Mouse (Mus musculus) heart, embryonic 15.5 days (tissue): ENCODE data around the gene Cpa1. TPM values are rescaled to one million over a fixed set of nuclear protein-coding genes. Genes with fewer than 3 reads are reported as not detected.
A peak's percentile ranks its signal among the peaks of the same experiment; 100 is the strongest.

ENCODE experiments used
- ATAC-seq: fragments of 200-750 bp; cut with Nextera tagmentation; replicated peaks from 2 replicates; pipeline ENCODE4 v1.8.0; 2017; ENCODE audit warnings: low read depth, moderate TSS enrichment; ENCODE audit not compliant: insufficient number of reproducible peaks, insufficient read depth, low FRiP score
- H3K27ac ChIP-seq: fragments of 300-500 bp; sonication (generic); 2 replicates; pipeline ENCODE4 v1.5.1; 2015; ENCODE audit warnings: mild to moderate bottlenecking, inconsistent platforms
- H3K27me3 ChIP-seq: fragments of 300-500 bp; sonication (generic); 2 replicates; pipeline ENCODE4 v1.6.1; 2015; ENCODE audit warnings: inconsistent platforms
- H3K36me3 ChIP-seq: fragments of 300-500 bp; sonication (generic); 2 replicates; pipeline ENCODE4 v1.6.1; 2015; ENCODE audit warnings: mild to moderate bottlenecking, inconsistent platforms
- H3K4me1 ChIP-seq: fragments of 300-500 bp; sonication (generic); replicated peaks from 2 replicates; pipeline ENCODE4 v1.6.1; 2015; ENCODE audit warnings: inconsistent platforms
- H3K4me2 ChIP-seq: fragments of 300-500 bp; sonication (generic); 2 replicates; pipeline ENCODE4 v1.6.1; 2015; ENCODE audit warnings: inconsistent platforms, mild to moderate bottlenecking, moderate library complexity
- H3K4me3 ChIP-seq: fragments of 300-500 bp; sonication (generic); 2 replicates; pipeline ENCODE4 v1.5.1; 2015; ENCODE audit warnings: mild to moderate bottlenecking, inconsistent platforms
- H3K9ac ChIP-seq: fragments of 300-500 bp; sonication (generic); 2 replicates; pipeline ENCODE4 v1.6.1; 2015; ENCODE audit warnings: mild to moderate bottlenecking, inconsistent platforms
- H3K9me3 ChIP-seq: fragments of 300-500 bp; sonication (generic); replicated peaks from 2 replicates; pipeline ENCODE4 v1.6.1; 2016; ENCODE audit warnings: inconsistent platforms
- WGBS: fragments of 180-500 bp; shearing (Covaris S2); methylation state at CpG from one replicate; pipeline ENCODE4 v1.1.7; 2015; ENCODE audit warnings: mixed read lengths; 5-methylcytosine and 5-hydroxymethylcytosine counted together
- polyA plus RNA-seq: library from polyadenylated mRNA; unstranded; fragments of >200 nt; fragmentation: Nextera tagmentation; extraction: Ambion mirVana; gene quantifications from 2 replicates; pipeline ENCODE4 v1.2.1, GENCODE M21; 2015

Gene Cpa1
- polyA plus RNA-seq, 1 experiment from 2014 or later: 5.0 TPM

DNA sequence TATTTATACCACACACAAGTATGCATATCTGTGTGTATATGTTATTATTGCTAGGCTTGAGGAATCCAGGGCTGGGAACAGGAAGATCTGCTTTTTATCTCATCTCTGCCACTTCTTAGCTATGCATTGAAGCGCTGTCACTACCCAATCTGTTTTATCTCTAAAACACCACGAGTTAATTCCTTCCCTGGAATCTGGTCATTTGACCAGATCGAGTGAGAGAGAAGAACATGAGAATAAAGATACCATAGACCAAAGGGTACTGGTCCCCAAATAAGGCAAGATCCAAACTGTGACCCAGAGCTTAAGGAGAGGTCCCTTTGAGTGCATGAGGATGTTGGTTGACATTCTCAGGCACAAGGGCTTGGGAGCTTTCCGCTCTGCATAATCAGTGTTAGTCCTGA is 17.0 kb upstream of the Cpa1 start:
- 18% methylated on average over 4 of the region's 4 CpGs for WGBS
- Histone ChIP-seq H3K4me1 (peaks cover 50% of the 10 kb centered on the region), H3K36me3 (no peaks in the 10 kb centered on the region), H3K9me3 (no peaks in the 10 kb centered on the region), H3K4me3 (no peak overlapping the region), H3K27me3 (no peaks in the 10 kb centered on the region), H3K27ac (peak overlapping the region; percentile 84), H3K9ac (no peak overlapping the region), H3K4me2 (no peak overlapping the region)
- ATAC-seq: peak; percentile 67

DNA sequence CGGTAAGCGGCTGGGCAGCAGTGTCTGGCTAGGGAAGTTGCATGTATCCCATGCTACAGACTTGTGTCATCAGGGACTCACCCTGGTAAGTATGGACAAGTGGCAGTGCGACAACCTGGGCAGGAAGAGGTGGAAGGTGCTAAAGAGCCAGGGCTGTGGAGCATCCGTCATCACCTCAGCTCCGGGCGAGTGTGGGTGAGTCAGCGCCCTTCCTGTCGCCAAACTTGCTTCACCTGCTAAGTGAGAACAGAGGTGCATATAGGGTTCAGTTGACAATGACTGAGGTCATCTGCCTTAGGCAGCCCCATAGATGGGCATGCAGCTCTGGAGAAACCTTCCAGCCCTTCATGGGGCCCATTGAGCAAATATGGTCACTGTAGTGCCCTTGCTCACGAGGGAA is 14.3 kb upstream of the Cpa1 start:
- Histone ChIP-seq H3K9me3 (no peaks in the 10 kb centered on the region), H3K9ac (no peak overlapping the region), H3K4me2 (no peak overlapping the region), H3K4me3 (no peak overlapping the region), H3K36me3 (no peaks in the 10 kb centered on the region), H3K27me3 (no peaks in the 10 kb centered on the region), H3K4me1 (peaks cover 30% of the 10 kb centered on the region), H3K27ac (peak overlapping the region; percentile 5)
- ATAC-seq: peak; percentile 52
- WGBS: 47% methylated on average over 9 of the region's 9 CpGs

DNA sequence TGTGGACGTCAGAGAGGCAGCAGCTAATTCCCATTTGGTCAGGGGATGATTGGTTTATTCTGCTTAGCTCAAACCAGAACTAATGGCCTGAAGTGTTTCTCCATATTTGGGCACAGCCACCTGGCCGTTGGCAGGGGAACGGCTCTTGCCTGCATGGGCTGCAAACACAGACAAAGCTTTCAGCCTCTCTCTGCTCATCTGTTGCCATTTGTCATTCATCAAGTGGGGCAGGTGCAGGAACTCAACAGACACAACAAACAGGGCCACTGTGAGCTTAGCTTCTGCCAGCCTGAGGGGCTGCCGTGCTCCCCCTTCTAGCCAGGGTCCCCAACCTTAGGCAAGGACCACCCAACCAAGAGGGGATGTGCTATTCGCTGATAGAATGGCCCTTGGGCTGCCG is 10.9 kb upstream of the Cpa1 start:
- Histone ChIP-seq H3K4me1 (peaks cover 6% of the 10 kb centered on the region; the same call in 1 of the 2 replicates), H3K4me2 (no peak overlapping the region), H3K27ac (no peak overlapping the region), H3K9ac (no peak overlapping the region), H3K4me3 (no peak overlapping the region), H3K9me3 (no peaks in the 10 kb centered on the region), H3K27me3 (no peaks in the 10 kb centered on the region), H3K36me3 (no peaks in the 10 kb centered on the region)
- 52% methylated on average over 6 of the region's 6 CpGs for WGBS
- no peak for ATAC-seq

DNA sequence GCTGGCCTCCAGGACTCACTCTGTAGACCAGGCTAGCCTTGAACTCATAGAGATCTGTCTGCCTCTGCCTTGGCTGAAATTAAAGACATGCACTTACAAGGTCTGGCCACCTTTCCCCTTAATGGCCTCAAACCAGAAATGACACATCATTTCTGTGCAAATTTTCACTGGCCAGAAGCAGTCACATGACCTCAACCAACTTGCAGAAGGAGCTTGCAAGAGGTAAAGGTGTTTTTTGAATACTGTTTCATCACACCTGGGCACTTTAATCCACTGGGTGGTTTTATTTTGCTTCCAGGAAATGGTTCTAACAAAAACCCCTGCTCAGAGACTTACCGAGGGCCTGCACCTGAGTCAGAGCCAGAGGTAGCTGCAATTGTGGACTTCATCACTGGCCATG is 9.0 kb upstream of the Cpa1 start:
- H3K36me3 ChIP-seq: no peaks in the 10 kb centered on the region
- no peaks in the 10 kb centered on the region; the same call in 1 of the 2 replicates for H3K4me1 ChIP-seq
- 93% methylated on average over 1 of the region's 1 CpGs for WGBS
- no peak overlapping the region for H3K4me3 ChIP-seq
- H3K4me2 ChIP-seq: no peak overlapping the region
- H3K9ac ChIP-seq: no peak overlapping the region
- no peaks in the 10 kb centered on the region for H3K27me3 ChIP-seq
- no peaks in the 10 kb centered on the region for H3K9me3 ChIP-seq
- ATAC-seq: no peak
- no peak overlapping the region for H3K27ac ChIP-seq

DNA sequence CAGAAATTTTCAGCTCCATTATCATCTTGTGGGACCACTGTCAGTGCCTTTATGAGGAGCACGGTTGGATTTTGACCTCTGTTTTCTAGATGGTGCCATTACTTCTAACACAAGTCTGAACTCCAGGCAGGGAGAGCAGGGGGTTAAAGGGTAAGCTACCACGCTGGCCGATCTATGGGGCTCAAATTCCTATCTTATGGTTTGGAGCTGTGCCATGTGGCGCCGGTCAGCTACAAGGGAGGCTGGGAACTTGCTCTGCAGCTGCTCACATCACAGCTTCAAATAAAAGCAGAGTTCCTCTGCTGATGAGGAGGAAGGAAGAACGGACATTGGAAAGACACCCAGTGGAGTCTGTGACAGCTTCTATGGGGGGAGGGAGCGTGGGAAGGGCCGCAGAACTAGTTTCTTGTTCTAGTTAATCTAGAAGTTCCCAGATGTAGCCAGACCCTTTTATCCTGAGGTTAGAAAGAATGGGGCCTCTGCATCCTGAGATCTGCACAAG is 3.6 kb upstream of the Cpa1 start:
- Histone ChIP-seq H3K9me3 (no peaks in the 10 kb centered on the region), H3K4me2 (no peak overlapping the region), H3K9ac (no peak overlapping the region), H3K27ac (peak overlapping the region; percentile 72), H3K4me1 (peaks cover 18% of the 10 kb centered on the region), H3K36me3 (no peaks in the 10 kb centered on the region), H3K27me3 (no peaks in the 10 kb centered on the region), H3K4me3 (no peak overlapping the region)
- WGBS: 21% methylated on average over 8 of the region's 8 CpGs
- no peak for ATAC-seq

DNA sequence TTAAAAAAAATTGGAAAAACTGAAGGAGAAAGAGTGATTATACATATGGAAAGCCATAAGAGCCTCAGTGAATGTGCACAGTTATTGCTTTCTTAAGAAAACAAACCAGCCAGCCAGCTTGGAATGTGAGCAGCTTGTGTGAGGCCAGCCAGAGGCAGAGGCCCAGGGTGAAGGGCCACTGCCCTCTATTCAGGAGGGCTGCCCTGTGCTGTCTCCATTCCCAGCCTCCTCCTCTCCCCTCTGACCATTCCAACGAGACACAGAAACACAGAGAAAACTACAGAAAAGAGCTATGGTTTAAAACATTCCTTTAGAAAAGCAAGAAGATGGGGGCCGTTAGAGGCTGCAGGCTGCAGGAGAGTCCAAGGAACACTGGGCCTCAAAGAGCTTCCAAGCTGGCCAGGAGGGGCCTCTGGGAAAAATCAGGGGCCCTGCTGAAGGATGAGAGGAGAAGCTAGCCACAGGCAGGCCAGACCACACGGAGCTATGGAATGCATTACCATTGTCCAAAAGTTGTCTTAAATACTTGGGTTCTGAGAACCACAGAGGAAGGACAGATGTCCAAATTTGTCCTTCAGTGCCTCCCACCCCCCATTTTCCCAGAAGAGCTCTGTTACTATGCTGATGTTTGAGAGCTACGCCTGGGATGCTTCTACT is 2.7 kb upstream of the Cpa1 start:
- 34% methylated on average over 4 of the region's 4 CpGs for WGBS
- H3K4me2 ChIP-seq: no peak overlapping the region
- H3K9me3 ChIP-seq: no peaks in the 10 kb centered on the region
- no peaks in the 10 kb centered on the region for H3K27me3 ChIP-seq
- no peak overlapping the region for H3K9ac ChIP-seq
- H3K4me1 ChIP-seq: peaks cover 18% of the 10 kb centered on the region
- H3K27ac ChIP-seq: peak overlapping the region; percentile 72
- no peaks in the 10 kb centered on the region for H3K36me3 ChIP-seq
- no peak overlapping the region for H3K4me3 ChIP-seq
- no peak; the same call in 1 of the 2 replicates for ATAC-seq

DNA sequence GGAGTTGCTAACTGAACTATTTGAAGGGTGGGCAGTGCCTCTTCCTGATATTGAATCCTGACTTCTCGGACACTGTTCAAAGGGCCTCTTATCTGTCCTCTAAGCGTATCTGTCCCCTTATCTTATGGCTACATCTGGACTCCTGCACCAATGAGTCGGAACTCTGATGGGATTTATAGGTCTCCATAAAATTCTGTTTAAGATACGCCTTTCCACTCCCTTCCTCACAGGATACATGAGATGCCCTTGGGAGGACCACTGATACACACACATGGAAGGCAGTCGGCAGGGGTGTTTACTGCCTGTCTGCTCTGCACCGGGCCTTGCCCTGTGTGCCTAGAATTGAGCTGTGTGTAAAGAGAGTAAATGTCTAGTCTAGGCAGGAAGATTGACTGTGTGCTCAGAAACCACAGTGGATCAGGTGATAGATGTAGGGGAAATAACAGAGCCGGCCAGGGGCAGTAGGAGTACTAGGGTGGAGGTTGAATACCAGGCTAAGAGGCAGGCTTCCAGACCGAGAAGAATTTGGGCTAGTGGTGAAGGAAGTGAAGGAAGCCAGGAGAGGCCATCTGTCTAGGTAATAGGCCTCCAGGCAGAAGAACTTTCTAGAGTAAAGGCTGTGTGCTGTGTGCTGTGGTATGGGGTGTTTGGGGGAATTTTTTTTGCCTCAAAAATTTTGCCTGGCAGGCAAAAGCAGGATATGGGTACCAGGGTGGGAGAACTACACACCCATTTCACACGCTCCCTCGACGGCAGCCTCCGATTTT is 4.9 kb downstream of the Cpa1 start:
- no peak overlapping the region for H3K4me3 ChIP-seq
- no peaks in the 10 kb centered on the region for H3K36me3 ChIP-seq

DNA sequence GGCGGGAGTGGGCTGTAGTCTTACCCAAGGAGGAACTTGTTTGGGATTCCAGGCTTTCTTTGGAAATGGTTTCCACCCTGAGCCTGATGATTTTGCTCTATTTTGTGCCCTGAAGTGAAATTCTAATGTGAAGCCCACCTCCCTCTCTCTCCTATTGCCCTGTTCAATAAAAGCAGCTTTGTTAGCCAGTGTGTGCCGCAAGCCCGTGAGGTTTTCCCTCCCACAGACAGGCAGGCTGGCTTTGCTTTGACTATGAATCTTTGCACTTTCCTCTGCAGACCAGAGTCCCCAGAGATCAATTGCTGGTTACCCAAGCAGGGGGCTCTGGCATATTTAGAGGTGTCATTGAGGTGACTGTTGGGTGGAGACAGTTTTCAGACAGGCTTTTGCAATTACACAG is 5.4 kb downstream of the Cpa1 start:
- Histone ChIP-seq H3K36me3 (no peaks in the 10 kb centered on the region), H3K4me3 (no peak overlapping the region), H3K9me3 (no peaks in the 10 kb centered on the region), H3K9ac (no peak overlapping the region), H3K4me1 (peaks cover 5% of the 10 kb centered on the region), H3K27ac (no peak overlapping the region), H3K27me3 (no peaks in the 10 kb centered on the region), H3K4me2 (no peak overlapping the region)
- no peak for ATAC-seq
- 82% methylated on average over 3 of the region's 3 CpGs for WGBS

More for the DNA sequence above, 4.9 kb downstream of the Cpa1 start:
- no peak for ATAC-seq
- Histone ChIP-seq H3K4me2 (no peak overlapping the region), H3K4me1 (no peaks in the 10 kb centered on the region; the same call in 1 of the 2 replicates), H3K27ac (no peak overlapping the region), H3K9me3 (no peaks in the 10 kb centered on the region), H3K27me3 (no peaks in the 10 kb centered on the region), H3K9ac (no peak overlapping the region)
- 65% methylated on average over 12 of the region's 12 CpGs for WGBS

DNA sequence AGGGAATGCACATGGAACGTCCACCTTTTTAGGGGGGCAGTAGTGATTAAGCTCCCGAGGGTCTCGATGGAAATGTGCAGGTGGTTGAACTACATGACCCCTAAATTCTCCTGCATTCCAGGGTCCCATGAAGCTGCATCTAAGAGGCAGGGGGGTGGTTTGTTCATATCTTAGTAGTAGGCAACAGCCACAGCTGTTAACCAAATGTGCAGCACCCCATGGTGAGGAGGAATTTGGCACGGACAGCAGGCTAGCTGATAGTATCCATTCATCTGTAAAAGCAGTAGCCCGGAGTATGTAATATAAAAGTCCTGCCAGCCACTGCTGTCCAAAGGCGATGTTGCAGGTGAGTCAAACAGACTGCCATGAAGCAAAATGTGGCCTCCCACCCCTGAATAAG is 6.4 kb downstream of the Cpa1 start:
- no peak overlapping the region for H3K27ac ChIP-seq
- no peak overlapping the region for H3K9ac ChIP-seq
- no peak for ATAC-seq
- H3K4me1 ChIP-seq: peaks cover 11% of the 10 kb centered on the region
- 75% methylated on average over 6 of the region's 6 CpGs for WGBS
- no peaks in the 10 kb centered on the region for H3K27me3 ChIP-seq
- no peak overlapping the region for H3K4me3 ChIP-seq
- H3K36me3 ChIP-seq: no peaks in the 10 kb centered on the region
- H3K9me3 ChIP-seq: no peaks in the 10 kb centered on the region
- no peak overlapping the region for H3K4me2 ChIP-seq

DNA sequence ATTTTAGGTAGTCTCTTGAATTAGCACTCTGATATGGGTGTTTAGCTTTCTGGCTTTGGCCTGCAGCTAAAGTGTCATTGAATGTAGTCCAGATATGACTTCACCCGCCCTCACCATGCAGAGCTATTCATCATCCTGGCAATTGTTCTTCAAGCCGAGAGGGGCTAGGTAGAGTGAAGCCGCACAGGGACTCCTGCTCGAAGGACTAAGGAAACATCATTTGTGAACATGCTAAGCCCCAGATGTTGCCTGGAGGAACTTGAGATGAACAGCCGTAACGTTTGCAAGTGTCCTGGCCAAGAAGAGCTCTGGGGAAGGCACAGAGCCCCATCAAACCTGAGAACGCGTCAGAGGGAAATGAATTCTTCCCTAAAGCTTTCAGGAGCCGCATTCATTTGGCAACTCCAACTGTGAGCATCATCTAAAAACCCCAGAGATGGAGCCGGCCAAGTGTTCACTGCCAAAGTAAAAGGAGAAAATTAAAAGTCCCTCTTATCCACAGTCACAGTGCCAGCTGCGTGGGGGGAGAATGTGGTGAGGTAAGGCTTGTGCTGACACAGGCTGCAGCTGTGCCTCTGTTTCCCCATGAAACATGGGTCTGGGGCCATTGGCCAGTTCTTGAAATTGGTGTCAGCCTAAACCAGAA is 10.8 kb downstream of the Cpa1 start:
- 0 out of 2 replicates have a peak, but pooled peaks have one; percentile 39 for ATAC-seq
- WGBS: 60% methylated on average over 11 of the region's 11 CpGs
- H3K9me3 ChIP-seq: no peaks in the 10 kb centered on the region
- no peak overlapping the region for H3K9ac ChIP-seq
- H3K27ac ChIP-seq: peak overlapping the region; percentile 50
- H3K4me2 ChIP-seq: no peak overlapping the region
- peaks cover 11% of the 10 kb centered on the region for H3K4me1 ChIP-seq
- H3K36me3 ChIP-seq: no peaks in the 10 kb centered on the region
- H3K27me3 ChIP-seq: no peaks in the 10 kb centered on the region
- H3K4me3 ChIP-seq: no peak overlapping the region

DNA sequence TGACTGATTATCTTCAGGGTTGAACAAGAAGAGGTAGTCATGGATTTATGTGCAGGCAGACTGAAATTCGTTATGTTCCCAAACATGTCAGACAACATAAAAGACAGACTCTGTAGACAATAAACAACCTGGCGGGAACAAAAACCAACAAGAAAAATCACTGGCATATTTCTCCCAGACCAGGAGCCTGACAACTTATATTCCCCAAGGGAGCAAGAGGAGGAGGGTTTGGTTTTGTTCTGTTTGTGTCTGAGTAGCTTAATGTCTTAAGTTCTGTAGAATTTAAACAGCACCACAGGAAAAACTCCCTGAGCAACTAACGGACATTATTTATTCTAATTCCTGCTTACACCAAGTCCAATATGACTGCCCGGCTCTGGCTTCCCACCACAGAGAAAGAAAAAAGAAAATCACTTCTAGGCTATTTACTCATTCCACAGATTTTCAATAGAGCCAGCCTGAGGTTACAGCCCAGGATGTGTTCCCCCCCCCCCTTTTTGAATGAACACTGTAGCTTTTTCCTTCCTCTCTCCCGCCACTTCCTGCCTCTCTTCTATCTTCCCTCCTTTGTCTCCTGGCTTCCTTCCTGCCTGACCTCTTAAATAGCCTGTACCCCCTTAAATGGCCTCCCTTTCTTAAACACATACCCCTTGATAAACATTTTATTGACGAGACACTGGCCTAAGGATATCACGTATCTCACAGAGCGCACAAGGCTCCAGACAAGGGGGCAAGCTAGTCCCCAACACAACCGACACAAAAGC is 13.6 kb downstream of the Cpa1 start:
- ATAC-seq: 0 out of 2 replicates have a peak, but pooled peaks have one; percentile 33
- Histone ChIP-seq H3K27ac (peak overlapping the region; percentile 72), H3K4me2 (no peak overlapping the region), H3K36me3 (no peaks in the 10 kb centered on the region), H3K9me3 (no peaks in the 10 kb centered on the region), H3K27me3 (no peaks in the 10 kb centered on the region), H3K4me3 (no peak overlapping the region), H3K9ac (no peak overlapping the region), H3K4me1 (peaks cover 21% of the 10 kb centered on the region)
- 63% methylated on average over 9 of the region's 9 CpGs for WGBS
